Mouse (Mus musculus): ENCODE results near the gene Dennd2a. TPM values are rescaled to one million over a fixed set of nuclear protein-coding genes. Genes with fewer than 3 reads are reported as not detected.
A peak's percentile ranks its signal among the peaks of the same experiment; 100 is the strongest.

Gene Dennd2a
- polyA plus RNA-seq, 1 experiment from 2014 or later: 14.2 TPM

- H3K9ac ChIP-seq (replicated peaks): no peak overlapping the region
- peaks cover 19% of the 10 kb centered on the region for H3K4me1 ChIP-seq
- H3K4me2 ChIP-seq (replicated peaks): no peak overlapping the region
- H3K4me3 ChIP-seq: no peak overlapping the region
- peaks cover 36% of the 10 kb centered on the region for H3K36me3 ChIP-seq
- no peak overlapping the region for H3K27ac ChIP-seq (replicated peaks)
- no peaks in the 10 kb centered on the region for H3K27me3 ChIP-seq
- WGBS: 92% methylated on average over 4 of the region's 4 CpGs
- H3K9me3 ChIP-seq: no peaks in the 10 kb centered on the region
- no peak for ATAC-seq (replicated peaks)
These were observed 65.5 kb downstream of the Dennd2a start for GRCm38 (mm10) chr6:39492161-39492560.

- no peak overlapping the region for H3K4me2 ChIP-seq (replicated peaks)
- peak overlapping the region; percentile 56 for H3K27ac ChIP-seq (replicated peaks)
- WGBS: 36% methylated on average over 5 of the region's 5 CpGs
- H3K36me3 ChIP-seq: peaks cover 37% of the 10 kb centered on the region
- H3K4me3 ChIP-seq: no peak overlapping the region
- peaks cover 19% of the 10 kb centered on the region for H3K4me1 ChIP-seq
- H3K9ac ChIP-seq (replicated peaks): no peak overlapping the region
- peak; percentile 73 for ATAC-seq (replicated peaks)
- no peaks in the 10 kb centered on the region for H3K27me3 ChIP-seq
- no peaks in the 10 kb centered on the region for H3K9me3 ChIP-seq
These were observed 66.5 kb downstream of the Dennd2a start for GRCm38 (mm10) chr6:39491203-39491602.

- H3K27ac ChIP-seq (replicated peaks): no peak overlapping the region
- no peak overlapping the region for H3K4me3 ChIP-seq
- WGBS: 89% methylated on average over 8 of the region's 8 CpGs
- no peaks in the 10 kb centered on the region for H3K27me3 ChIP-seq
- peaks cover 17% of the 10 kb centered on the region for H3K4me1 ChIP-seq
- ATAC-seq (replicated peaks): no peak
- no peak overlapping the region for H3K9ac ChIP-seq (replicated peaks)
- H3K4me2 ChIP-seq (replicated peaks): no peak overlapping the region
- peaks cover 53% of the 10 kb centered on the region for H3K36me3 ChIP-seq
- H3K9me3 ChIP-seq: no peaks in the 10 kb centered on the region
These were observed 69.4 kb downstream of the Dennd2a start for GRCm38 (mm10) chr6:39488292-39488691.

DNA sequence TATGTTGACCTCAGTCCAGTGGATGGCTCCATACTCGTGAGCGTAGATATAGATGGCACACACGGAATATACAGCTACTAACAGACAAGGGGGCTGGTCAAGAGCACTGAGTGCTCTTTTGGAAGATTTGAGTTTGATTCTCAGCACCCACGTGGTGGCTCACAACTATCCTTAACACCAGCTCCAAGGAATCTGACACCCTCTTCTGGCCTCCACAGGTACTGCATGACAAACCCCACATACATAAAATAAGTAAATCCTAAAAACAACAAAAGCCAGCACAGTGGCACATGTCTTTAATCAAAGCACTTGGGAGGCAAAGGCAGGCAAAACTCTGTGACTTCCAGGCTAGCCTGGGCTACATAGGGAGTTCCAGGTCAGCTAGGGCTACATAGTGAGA lies 74.0 kb downstream of the Dennd2a start:
- Histone ChIP-seq H3K9ac (replicated peaks) (no peak overlapping the region), H3K4me3 (no peak overlapping the region), H3K9me3 (no peaks in the 10 kb centered on the region), H3K4me2 (replicated peaks) (no peak overlapping the region), H3K4me1 (peaks cover 8% of the 10 kb centered on the region; the same call in 1 of the 2 replicates), H3K27ac (replicated peaks) (no peak overlapping the region), H3K27me3 (no peaks in the 10 kb centered on the region), H3K36me3 (peaks cover 55% of the 10 kb centered on the region)
- WGBS: 94% methylated on average over 4 of the region's 4 CpGs
- no peak for ATAC-seq (replicated peaks)

- Histone ChIP-seq H3K9me3 (no peaks in the 10 kb centered on the region), H3K4me1 (peaks cover 17% of the 10 kb centered on the region; the same call in 1 of the 2 replicates), H3K4me2 (replicated peaks) (no peak overlapping the region), H3K4me3 (no peak overlapping the region), H3K27me3 (no peaks in the 10 kb centered on the region), H3K27ac (replicated peaks) (peak overlapping the region; percentile 87), H3K9ac (replicated peaks) (no peak overlapping the region), H3K36me3 (peaks cover 26% of the 10 kb centered on the region)
- 41% methylated on average over 8 of the region's 8 CpGs for WGBS
- peak; percentile 67 for ATAC-seq (replicated peaks)
These were observed 79.0 kb downstream of the Dennd2a start for GRCm38 (mm10) chr6:39478509-39479150.

- H3K27me3 ChIP-seq: no peaks in the 10 kb centered on the region
- WGBS: 89% methylated on average over 1 of the region's 1 CpGs
- H3K4me3 ChIP-seq: no peak overlapping the region
- H3K4me2 ChIP-seq (replicated peaks): no peak overlapping the region
- no peak overlapping the region for H3K27ac ChIP-seq (replicated peaks)
- peaks cover 8% of the 10 kb centered on the region; the same call in 1 of the 2 replicates for H3K36me3 ChIP-seq
- no peaks in the 10 kb centered on the region for H3K9me3 ChIP-seq
- H3K4me1 ChIP-seq: peaks cover 17% of the 10 kb centered on the region; the same call in 1 of the 2 replicates
- no peak overlapping the region for H3K9ac ChIP-seq (replicated peaks)
- no peak for ATAC-seq (replicated peaks)
These were observed 81.0 kb downstream of the Dennd2a start for GRCm38 (mm10) chr6:39476617-39477016.

- Histone ChIP-seq H3K9ac (replicated peaks) (no peak overlapping the region), H3K4me3 (no peak overlapping the region), H3K27ac (replicated peaks) (0 out of 2 replicates have a peak overlapping the region, but pooled peaks have one; percentile 26), H3K4me1 (peaks cover 17% of the 10 kb centered on the region; the same call in 1 of the 2 replicates), H3K4me2 (replicated peaks) (no peak overlapping the region), H3K36me3 (0 out of 2 replicates have a peak, but pooled peaks cover 6% of the 10 kb centered on the region), H3K9me3 (no peaks in the 10 kb centered on the region), H3K27me3 (no peaks in the 10 kb centered on the region)
- no peak for ATAC-seq (replicated peaks)
- 78% methylated on average over 6 of the region's 6 CpGs for WGBS
These were observed 83.2 kb downstream of the Dennd2a start for GRCm38 (mm10) chr6:39474424-39474823.

DNA sequence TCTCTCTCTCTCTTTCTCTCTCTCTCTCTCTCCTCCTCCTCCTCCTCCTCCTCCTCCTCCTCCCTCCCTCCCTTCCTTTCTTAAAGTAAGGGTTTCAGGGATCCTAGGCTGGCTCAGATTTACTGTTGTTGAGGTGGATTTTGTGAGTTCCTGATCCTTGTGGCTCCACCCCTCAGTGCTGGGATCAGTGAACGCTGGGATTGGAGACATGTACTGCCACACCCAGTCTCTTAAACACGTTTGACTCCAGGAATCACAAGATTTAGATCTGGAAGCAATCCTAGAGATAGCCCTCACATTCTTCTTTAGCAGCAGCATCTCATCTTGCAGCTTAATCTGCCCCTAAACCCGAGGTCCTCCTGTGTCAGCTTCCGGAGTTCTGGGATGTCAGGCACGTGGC lies 84.8 kb downstream of the Dennd2a start:
- WGBS: 76% methylated on average over 5 of the region's 5 CpGs
- Histone ChIP-seq H3K9ac (replicated peaks) (no peak overlapping the region), H3K27me3 (no peaks in the 10 kb centered on the region), H3K4me3 (no peak overlapping the region), H3K4me2 (replicated peaks) (no peak overlapping the region), H3K36me3 (peaks cover 13% of the 10 kb centered on the region; the same call in 1 of the 2 replicates), H3K27ac (replicated peaks) (no peak overlapping the region), H3K9me3 (no peaks in the 10 kb centered on the region), H3K4me1 (peaks cover under 1% of the 10 kb centered on the region; the same call in 1 of the 2 replicates)
- no peak for ATAC-seq (replicated peaks)

DNA sequence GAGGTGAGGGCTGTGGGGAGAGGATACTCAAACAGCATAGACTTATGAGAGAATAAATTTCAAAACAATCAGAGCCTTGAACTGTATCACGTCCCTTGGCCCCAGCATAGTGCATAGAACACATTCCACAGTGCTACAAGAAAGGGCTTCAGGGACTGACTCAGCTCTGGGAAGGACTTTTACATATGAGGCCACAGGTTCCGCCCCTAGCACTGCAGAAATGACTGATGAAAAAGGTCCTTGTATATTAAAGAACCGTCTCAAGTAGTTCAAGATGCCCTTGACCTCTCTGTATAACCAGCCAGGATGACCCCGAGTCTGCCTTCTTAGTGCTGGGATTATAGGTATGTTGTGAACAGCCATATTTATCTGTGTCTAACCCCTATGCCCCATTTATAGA lies 85.4 kb downstream of the Dennd2a start:
- 89% methylated on average over 4 of the region's 4 CpGs for WGBS
- H3K4me2 ChIP-seq (replicated peaks): no peak overlapping the region
- ATAC-seq (replicated peaks): no peak
- no peak overlapping the region for H3K9ac ChIP-seq (replicated peaks)
- H3K4me1 ChIP-seq: no peaks in the 10 kb centered on the region
- H3K9me3 ChIP-seq: no peaks in the 10 kb centered on the region
- H3K27ac ChIP-seq (replicated peaks): no peak overlapping the region
- H3K4me3 ChIP-seq: no peak overlapping the region
- peaks cover 13% of the 10 kb centered on the region; the same call in 1 of the 2 replicates for H3K36me3 ChIP-seq
- H3K27me3 ChIP-seq: no peaks in the 10 kb centered on the region

GRCm38 (mm10) chr6:39470076-39470475 lies 87.6 kb downstream of the Dennd2a start:
- Histone ChIP-seq H3K4me1 (no peaks in the 10 kb centered on the region), H3K27ac (replicated peaks) (no peak overlapping the region), H3K27me3 (no peaks in the 10 kb centered on the region), H3K9me3 (no peaks in the 10 kb centered on the region), H3K9ac (replicated peaks) (no peak overlapping the region), H3K36me3 (peaks cover 10% of the 10 kb centered on the region; the same call in 1 of the 2 replicates), H3K4me2 (replicated peaks) (no peak overlapping the region), H3K4me3 (no peak overlapping the region)
- WGBS: 93% methylated on average over 14 of the region's 14 CpGs
- ATAC-seq (replicated peaks): no peak

- Histone ChIP-seq H3K9ac (replicated peaks) (no peak overlapping the region), H3K4me2 (replicated peaks) (no peak overlapping the region), H3K27ac (replicated peaks) (no peak overlapping the region), H3K36me3 (peaks cover 10% of the 10 kb centered on the region; the same call in 1 of the 2 replicates), H3K4me3 (no peak overlapping the region), H3K4me1 (no peaks in the 10 kb centered on the region), H3K27me3 (no peaks in the 10 kb centered on the region), H3K9me3 (no peaks in the 10 kb centered on the region)
- 90% methylated on average over 5 of the region's 5 CpGs for WGBS
- ATAC-seq (replicated peaks): no peak
These were observed 88.2 kb downstream of the Dennd2a start for GRCm38 (mm10) chr6:39469427-39469826.

DNA sequence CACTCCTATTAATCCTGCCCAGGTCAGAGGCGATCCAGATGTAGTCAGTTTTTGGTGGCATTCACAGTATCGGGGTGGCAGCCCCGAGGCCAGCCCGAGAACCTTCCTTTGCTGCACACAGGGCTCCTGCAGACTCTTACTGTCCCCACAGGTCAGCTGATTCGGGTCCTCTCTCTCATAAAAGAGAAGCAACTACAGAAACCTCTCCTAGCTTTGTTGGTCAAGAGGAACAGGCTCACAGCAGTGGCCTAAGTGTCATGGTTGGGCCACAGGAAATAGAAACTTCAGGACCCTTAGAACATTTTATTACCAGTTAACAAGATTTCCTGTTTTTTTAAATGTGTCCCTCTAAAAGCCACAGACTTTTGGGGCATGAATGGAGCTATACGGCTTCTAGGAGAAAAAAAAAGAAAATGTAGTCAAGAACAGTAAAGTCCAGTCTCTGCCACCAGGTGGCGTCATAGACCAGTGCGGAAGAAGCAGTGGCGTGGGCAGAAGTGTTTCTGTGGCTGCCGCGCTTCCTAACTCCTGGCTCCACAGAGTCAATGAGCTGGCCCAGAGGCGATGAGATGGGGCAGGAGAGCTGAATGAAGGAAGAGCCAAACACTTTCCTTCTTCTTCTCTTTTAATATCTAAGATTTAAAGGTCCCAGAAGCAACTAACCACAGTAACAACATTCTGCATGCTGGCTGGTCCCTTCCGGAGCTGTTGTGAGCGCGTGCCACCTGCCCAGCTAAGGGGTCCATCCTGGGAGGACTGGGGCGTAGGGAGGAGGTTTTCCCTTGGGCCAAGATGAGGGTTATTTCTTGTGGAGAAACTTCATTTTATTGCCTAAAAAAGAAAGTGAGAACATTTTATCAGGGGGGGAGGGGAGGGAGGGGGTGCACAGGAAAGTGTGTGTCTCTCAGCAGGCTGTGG lies 94.8 kb downstream of the Dennd2a start:
- Histone ChIP-seq H3K9ac (replicated peaks) (no peak overlapping the region), H3K4me2 (replicated peaks) (no peak overlapping the region), H3K27me3 (no peaks in the 10 kb centered on the region), H3K4me1 (no peaks in the 10 kb centered on the region), H3K4me3 (no peak overlapping the region), H3K36me3 (peaks cover 3% of the 10 kb centered on the region; the same call in 1 of the 2 replicates), H3K9me3 (no peaks in the 10 kb centered on the region), H3K27ac (replicated peaks) (no peak overlapping the region)
- ATAC-seq (replicated peaks): peak; percentile 75
- 45% methylated on average over 16 of the region's 16 CpGs for WGBS
